Mouse (Mus musculus) midbrain, embryonic 15.5 days (tissue): ENCODE data around the gene Rnf180. TPM values are rescaled to one million over a fixed set of nuclear protein-coding genes. Genes with fewer than 3 reads are reported as not detected.
A peak's percentile ranks its signal among the peaks of the same experiment; 100 is the strongest.

Experiments
- ATAC-seq: fragments of 200-750 bp; cut with Nextera tagmentation; replicated peaks from 2 replicates; pipeline ENCODE4 v1.8.0; 2017; ENCODE audit warnings: moderate TSS enrichment
- H3K27ac ChIP-seq: fragments of 300-500 bp; sonication (generic); 2 replicates; pipeline ENCODE4 v1.5.1; 2015; ENCODE audit warnings: mild to moderate bottlenecking, inconsistent platforms
- H3K27me3 ChIP-seq: fragments of 300-500 bp; sonication (generic); replicated peaks from 2 replicates; pipeline ENCODE4 v1.6.1; 2015; ENCODE audit warnings: inconsistent platforms
- H3K36me3 ChIP-seq: fragments of 300-500 bp; sonication (generic); replicated peaks from 2 replicates; pipeline ENCODE4 v1.6.1; 2015; ENCODE audit warnings: inconsistent platforms
- H3K4me1 ChIP-seq: fragments of 300-500 bp; sonication (generic); 2 replicates; pipeline ENCODE4 v1.6.1; 2015; ENCODE audit warnings: inconsistent platforms
- H3K4me2 ChIP-seq: fragments of 300-500 bp; sonication (generic); 2 replicates; pipeline ENCODE4 v1.6.1; 2015; ENCODE audit warnings: inconsistent platforms, mild to moderate bottlenecking, moderate library complexity
- H3K4me3 ChIP-seq: fragments of 300-500 bp; sonication (generic); 2 replicates; pipeline ENCODE4 v1.5.1; 2015; ENCODE audit warnings: mild to moderate bottlenecking, inconsistent platforms
- H3K9ac ChIP-seq: fragments of 300-500 bp; sonication (generic); 2 replicates; pipeline ENCODE4 v1.6.1; 2015; ENCODE audit warnings: mild to moderate bottlenecking, inconsistent platforms
- H3K9me3 ChIP-seq: fragments of 300-500 bp; sonication (generic); 2 replicates; pipeline ENCODE4 v1.6.1; 2016; ENCODE audit warnings: inconsistent platforms
- WGBS: fragments of 180-500 bp; shearing (Covaris S2); methylation state at CpG from one replicate; pipeline ENCODE4 v1.1.7; 2015; ENCODE audit warnings: mixed read lengths; 5-methylcytosine and 5-hydroxymethylcytosine counted together
- polyA plus RNA-seq: library from polyadenylated mRNA; unstranded; fragments of >200 nt; fragmentation: Nextera tagmentation; extraction: Ambion mirVana; gene quantifications from 2 replicates; pipeline ENCODE4 v1.2.1, GENCODE M21; 2015

Gene Rnf180
- polyA plus RNA-seq, 1 experiment from 2014 or later = 34.3 TPM

DNA sequence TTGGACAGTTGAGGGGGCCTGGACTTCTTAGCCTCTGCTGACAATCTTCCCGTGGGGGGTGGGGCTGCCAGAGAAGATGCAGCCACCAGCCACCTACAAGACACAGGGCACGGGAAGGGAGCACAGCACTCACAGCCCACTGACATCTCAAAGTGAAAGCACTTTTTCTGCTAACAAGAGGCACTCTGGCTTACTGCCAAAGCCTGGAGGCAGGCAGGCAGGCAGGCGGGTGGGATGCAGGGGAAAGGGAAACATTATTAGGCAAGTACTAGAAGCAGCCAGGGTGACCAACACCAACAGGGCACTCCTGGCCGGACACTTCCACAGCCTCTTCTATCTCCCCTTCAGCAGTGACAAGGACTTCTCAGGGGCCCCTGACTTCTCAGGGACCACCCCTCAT is 2.8 kb downstream of the Rnf180 start:
- H3K4me1 ChIP-seq = peaks cover 27% of the 10 kb centered on the region
- H3K4me3 ChIP-seq = no peak overlapping the region
- ATAC-seq = peak; percentile 28
- H3K27ac ChIP-seq = peak overlapping the region; percentile 63
- no peaks in the 10 kb centered on the region for H3K27me3 ChIP-seq
- H3K9me3 ChIP-seq = no peaks in the 10 kb centered on the region
- no peak overlapping the region for H3K9ac ChIP-seq
- WGBS = 24% methylated on average over 4 of the region's 4 CpGs
- H3K36me3 ChIP-seq = no peaks in the 10 kb centered on the region
- H3K4me2 ChIP-seq = peak overlapping the region; percentile 79

DNA sequence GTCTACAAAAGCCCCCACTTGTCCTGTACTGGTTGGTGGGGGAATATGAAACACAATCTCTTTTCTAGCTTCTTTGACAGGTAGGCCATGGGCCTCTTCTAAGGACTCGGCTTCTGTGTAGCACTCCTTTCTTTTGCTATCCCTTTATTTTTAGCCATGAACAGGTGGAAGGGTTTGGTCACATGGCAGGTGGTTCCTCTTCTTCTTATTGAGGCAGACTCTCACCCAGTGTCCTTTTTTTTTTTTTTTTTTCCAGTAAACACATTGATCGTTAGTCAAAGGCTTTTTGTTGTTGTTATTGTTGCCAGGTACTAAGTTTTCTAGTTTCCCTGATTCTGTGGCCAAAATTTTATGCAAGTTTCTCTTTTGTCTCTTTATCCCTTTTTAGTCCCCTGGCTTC is 4.0 kb downstream of the Rnf180 start:
- Histone ChIP-seq H3K4me1 (peaks cover 27% of the 10 kb centered on the region), H3K4me3 (no peak overlapping the region), H3K9me3 (no peaks in the 10 kb centered on the region), H3K9ac (no peak overlapping the region), H3K27ac (no peak overlapping the region), H3K4me2 (no peak overlapping the region), H3K36me3 (no peaks in the 10 kb centered on the region), H3K27me3 (no peaks in the 10 kb centered on the region)
- WGBS = 85% methylated on average over 2 of the region's 2 CpGs
- ATAC-seq = no peak

DNA sequence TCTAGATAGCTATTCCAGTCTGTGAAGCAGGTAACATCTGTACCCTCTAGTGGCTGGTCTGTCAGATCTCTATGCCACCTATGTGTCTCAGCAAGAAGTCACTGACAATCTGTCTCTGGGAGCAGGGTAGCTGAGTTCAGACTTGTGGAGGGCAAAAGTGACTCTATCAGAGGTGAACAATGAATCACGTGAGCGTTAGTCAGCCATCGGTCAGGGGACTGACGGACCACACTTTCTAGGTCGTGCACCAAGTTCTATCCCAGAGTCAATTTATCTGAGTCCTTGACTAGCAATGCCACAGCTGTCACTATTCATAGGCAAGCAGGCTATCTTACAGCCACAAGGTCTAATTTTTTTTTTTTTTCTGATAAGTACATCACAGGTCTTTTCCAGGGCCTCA is 4.6 kb downstream of the Rnf180 start:
- no peak overlapping the region for H3K4me2 ChIP-seq
- H3K27me3 ChIP-seq = no peaks in the 10 kb centered on the region
- no peaks in the 10 kb centered on the region for H3K9me3 ChIP-seq
- H3K36me3 ChIP-seq = no peaks in the 10 kb centered on the region
- H3K4me1 ChIP-seq = peaks cover 27% of the 10 kb centered on the region
- no peak overlapping the region for H3K4me3 ChIP-seq
- no peak overlapping the region for H3K27ac ChIP-seq
- no peak for ATAC-seq
- no peak overlapping the region for H3K9ac ChIP-seq
- 90% methylated on average over 5 of the region's 5 CpGs for WGBS

DNA sequence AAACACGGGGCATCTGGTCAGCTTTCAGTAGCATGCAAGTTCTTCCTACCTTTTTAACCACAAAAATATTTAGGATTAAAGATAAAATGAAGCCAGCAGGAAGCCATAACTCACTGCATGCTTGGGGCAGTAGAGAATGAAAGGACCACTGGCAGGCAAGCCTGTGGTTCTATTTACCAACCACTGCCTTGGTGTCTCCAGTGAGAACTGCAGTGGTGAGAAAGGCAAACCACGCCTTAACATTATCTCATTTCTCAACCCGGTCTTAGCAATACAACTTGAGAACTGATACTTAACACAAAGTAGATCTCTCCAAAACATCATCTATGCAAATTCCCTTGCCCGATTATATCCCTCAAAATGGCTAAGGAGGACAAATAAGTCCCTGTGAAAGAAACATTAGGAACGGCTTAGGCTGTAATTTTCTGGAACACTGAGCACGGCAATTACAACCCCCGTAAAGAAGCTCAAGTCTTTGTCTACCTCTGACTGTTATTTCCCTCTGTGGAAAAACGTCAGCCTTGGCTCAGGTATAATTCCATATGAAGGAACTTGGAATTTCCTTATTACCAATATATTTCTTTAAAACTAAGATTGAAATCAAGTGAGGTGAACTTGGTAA is 15.1 kb downstream of the Rnf180 start:
- Histone ChIP-seq H3K27ac (no peak overlapping the region), H3K4me3 (no peak overlapping the region), H3K4me1 (no peaks in the 10 kb centered on the region), H3K9me3 (no peaks in the 10 kb centered on the region), H3K9ac (no peak overlapping the region), H3K27me3 (no peaks in the 10 kb centered on the region), H3K36me3 (no peaks in the 10 kb centered on the region), H3K4me2 (no peak overlapping the region)
- WGBS = 34% methylated on average over 8 of the region's 8 CpGs
- no peak for ATAC-seq

DNA sequence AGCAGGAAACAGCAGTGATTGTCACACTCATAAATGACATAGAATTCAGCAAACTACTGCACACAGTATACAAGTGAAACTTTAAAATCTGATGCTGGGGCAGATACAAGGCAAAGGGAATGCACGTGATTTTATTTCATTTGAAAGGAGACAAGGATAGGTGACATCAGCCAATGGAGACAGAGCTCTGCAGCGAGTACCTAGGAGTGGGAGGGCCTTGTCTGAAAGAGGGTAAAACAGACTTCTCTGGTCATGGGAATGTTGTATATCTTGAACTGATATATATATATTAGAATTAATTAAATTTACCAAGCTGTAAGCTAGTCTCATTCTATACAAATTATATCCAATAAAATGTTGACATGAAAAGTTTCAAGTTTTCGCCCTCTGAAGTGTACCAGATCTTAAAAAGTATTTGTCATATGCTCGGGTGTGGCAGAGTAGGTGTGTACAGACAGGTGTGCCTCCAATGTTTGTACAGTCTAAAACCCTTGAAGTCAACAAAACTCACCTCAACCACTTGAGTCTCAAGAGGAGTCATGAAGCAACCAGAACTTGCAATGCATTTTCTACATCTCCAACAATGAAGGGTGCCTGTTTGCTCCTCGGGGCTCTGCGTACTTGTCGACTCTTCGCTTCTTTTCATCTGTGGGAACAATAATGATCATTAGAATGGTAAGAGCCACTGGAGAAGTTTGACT is 24.1 kb downstream of the Rnf180 start:
- H3K4me3 ChIP-seq = no peak overlapping the region
- H3K9me3 ChIP-seq = peaks cover 11% of the 10 kb centered on the region
- H3K9ac ChIP-seq = no peak overlapping the region
- no peak overlapping the region for H3K4me2 ChIP-seq
- no peaks in the 10 kb centered on the region for H3K4me1 ChIP-seq
- H3K27me3 ChIP-seq = no peaks in the 10 kb centered on the region
- H3K36me3 ChIP-seq = peaks cover 9% of the 10 kb centered on the region; the same call in 1 of the 2 replicates
- no peak overlapping the region for H3K27ac ChIP-seq
- no peak for ATAC-seq
- 92% methylated on average over 8 of the region's 8 CpGs for WGBS

DNA sequence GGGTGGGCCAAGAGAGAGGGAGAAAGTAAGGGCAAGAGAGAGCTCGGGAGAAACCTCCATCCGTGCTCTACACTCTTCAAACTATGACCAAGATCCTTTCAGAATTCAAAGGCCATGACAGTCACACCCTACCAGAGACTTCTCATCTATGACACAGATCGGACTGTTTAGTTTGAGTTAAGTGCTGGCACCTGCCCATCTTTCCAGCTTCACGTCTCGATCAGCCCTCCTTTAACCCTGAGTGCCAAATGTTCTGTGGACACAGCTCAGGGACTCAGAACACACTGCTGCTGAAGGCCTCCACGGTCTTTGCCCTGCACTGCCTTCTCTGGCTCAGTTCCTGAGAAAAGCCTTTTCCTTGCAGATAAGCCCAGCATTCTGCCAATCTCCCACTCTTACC is 27.2 kb downstream of the Rnf180 start:
- Histone ChIP-seq H3K4me3 (no peak overlapping the region), H3K9me3 (peaks cover 3% of the 10 kb centered on the region; the same call in 1 of the 2 replicates), H3K36me3 (peaks cover 2% of the 10 kb centered on the region; the same call in 1 of the 2 replicates), H3K9ac (no peak overlapping the region), H3K4me1 (no peaks in the 10 kb centered on the region), H3K27me3 (no peaks in the 10 kb centered on the region), H3K4me2 (no peak overlapping the region), H3K27ac (no peak overlapping the region)
- WGBS = 72% methylated on average over 6 of the region's 6 CpGs
- ATAC-seq = no peak

DNA sequence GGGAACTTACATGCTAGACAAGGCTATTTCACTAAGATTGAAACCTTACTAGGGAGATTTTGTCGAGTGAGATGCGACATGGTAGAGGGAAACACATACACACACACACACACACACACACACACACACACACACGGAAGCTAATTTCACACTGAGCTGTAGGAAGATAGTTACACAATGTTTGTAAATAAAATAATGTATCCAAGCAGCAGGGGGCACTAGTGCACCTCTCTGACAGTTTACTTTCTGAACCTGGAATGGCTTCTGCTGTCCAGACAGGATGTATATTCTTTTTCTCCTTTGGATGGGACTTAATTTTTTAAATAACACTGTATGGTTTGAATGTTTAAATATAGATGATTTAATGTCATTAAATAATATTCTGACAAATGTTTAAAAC is 27.9 kb downstream of the Rnf180 start:
- ATAC-seq = 0 out of 2 replicates have a peak, but pooled peaks have one; percentile 58
- Histone ChIP-seq H3K27ac (no peak overlapping the region), H3K27me3 (no peaks in the 10 kb centered on the region), H3K36me3 (no peaks in the 10 kb centered on the region), H3K9ac (no peak overlapping the region), H3K4me3 (no peak overlapping the region), H3K9me3 (no peaks in the 10 kb centered on the region), H3K4me2 (no peak overlapping the region), H3K4me1 (no peaks in the 10 kb centered on the region)
- WGBS = 63% methylated on average over 3 of the region's 3 CpGs

DNA sequence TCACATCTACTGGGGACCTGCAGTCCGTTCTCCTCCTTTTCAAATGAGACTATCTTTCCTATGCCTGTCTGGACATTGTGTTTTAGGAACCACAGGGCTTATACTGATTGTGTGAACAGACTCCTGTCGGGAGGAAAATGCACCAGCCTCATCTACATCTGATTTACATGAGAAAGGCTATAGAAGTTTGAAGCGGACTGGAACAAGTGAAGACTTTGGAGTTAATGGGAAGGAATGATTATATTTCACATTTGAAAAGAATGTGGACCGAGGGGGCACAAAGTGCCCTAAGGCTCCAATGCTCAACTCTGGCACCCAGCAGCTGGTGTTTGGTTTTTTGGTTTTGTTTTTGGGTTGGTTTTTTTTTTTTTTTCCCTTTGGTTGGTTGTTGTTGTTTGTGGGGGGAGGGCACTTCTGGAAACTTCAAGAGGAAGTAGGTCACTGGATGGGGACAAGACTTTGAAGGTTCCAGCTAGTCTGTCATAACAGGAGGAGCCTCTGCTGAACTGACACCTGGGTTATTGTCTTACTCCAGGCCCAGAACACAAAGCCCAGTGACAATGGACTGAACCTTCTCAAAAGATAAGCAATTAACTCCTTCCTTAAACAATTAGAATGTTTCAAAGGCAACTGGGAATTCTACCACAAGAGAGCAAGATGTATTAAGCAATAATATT is 37.7 kb downstream of the Rnf180 start:
- Histone ChIP-seq H3K9ac (no peak overlapping the region), H3K4me1 (no peaks in the 10 kb centered on the region), H3K36me3 (no peaks in the 10 kb centered on the region), H3K4me3 (no peak overlapping the region), H3K4me2 (no peak overlapping the region), H3K27me3 (no peaks in the 10 kb centered on the region), H3K27ac (no peak overlapping the region), H3K9me3 (no peaks in the 10 kb centered on the region)
- ATAC-seq = no peak
- 13% methylated on average over 4 of the region's 4 CpGs for WGBS

DNA sequence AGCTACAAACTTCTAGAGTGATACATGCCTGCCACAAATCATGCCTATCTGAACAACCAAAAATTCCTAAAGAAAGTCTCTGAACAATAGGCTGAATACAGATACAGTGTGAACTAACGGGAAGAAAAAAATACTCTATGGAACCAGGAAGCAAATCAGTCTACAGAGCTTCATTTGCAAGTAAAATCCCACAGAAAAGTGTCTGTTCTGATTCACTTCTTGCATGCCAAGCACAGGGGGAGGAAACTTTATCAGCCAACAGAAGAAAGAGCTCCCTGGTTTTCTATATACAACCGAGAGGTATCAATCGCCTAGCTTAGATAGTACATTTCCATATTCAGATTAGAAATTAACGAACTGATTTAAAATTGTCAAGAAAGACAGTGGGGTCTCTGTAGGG is 43.8 kb downstream of the Rnf180 start:
- no peaks in the 10 kb centered on the region for H3K9me3 ChIP-seq
- H3K27me3 ChIP-seq = no peaks in the 10 kb centered on the region
- 27% methylated on average over 4 of the region's 4 CpGs for WGBS
- H3K36me3 ChIP-seq = no peaks in the 10 kb centered on the region
- ATAC-seq = peak; percentile 27; the same call in 1 of the 2 replicates
- peaks cover 14% of the 10 kb centered on the region for H3K4me1 ChIP-seq
- H3K9ac ChIP-seq = no peak overlapping the region
- H3K27ac ChIP-seq = peak overlapping the region; percentile 65
- H3K4me3 ChIP-seq = no peak overlapping the region
- peak overlapping the region; percentile 35; the same call in 1 of the 2 replicates for H3K4me2 ChIP-seq

DNA sequence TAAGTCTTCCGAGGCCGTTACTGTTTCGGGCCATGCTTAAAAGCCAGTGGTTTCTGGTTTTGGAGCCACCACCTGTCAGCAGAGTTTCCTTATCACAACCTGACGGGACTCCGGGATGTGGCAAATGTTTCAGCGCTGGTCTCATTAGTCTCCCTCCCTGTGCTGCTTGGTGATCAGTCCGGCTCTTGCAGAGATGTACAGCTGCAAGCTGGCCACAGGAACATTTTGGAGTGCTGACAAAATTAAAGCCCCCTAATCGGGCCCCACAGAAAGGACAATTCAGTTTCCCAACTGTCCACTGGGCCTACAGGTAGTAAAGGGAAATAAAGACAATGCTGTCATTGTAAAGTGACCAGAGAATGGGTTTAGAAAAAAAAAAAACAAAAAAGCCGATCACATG is 44.4 kb downstream of the Rnf180 start:
- H3K36me3 ChIP-seq = no peaks in the 10 kb centered on the region
- H3K4me1 ChIP-seq = peaks cover 14% of the 10 kb centered on the region
- ATAC-seq = peak; percentile 66
- H3K9ac ChIP-seq = no peak overlapping the region
- H3K4me2 ChIP-seq = peak overlapping the region; percentile 35
- H3K27me3 ChIP-seq = no peaks in the 10 kb centered on the region
- H3K4me3 ChIP-seq = no peak overlapping the region
- 37% methylated on average over 9 of the region's 9 CpGs for WGBS
- H3K9me3 ChIP-seq = no peaks in the 10 kb centered on the region
- peak overlapping the region; percentile 65 for H3K27ac ChIP-seq

DNA sequence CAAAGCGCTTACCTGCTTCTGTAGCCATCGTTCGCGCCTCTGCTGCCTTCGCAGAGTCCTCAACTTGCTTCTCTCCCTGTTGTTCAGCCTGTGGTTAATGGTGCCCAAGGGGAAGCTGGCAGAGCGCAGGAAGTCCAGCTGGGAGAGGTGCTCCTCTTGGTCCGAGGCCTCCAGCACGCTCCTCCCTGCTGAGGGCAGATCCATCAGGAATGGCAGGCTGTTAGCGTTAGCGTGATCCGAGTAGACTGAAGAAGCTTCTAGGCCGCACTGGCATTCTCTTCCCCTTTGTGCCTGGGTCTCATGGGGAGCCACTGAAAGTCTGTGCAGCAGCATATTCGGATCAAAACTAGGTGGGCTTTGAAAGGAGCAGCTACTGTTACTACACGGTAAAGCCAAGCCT is 45.0 kb downstream of the Rnf180 start:
- H3K9ac ChIP-seq = peak overlapping the region; percentile 14; the same call in 1 of the 2 replicates
- no peaks in the 10 kb centered on the region for H3K36me3 ChIP-seq
- peak overlapping the region; percentile 65 for H3K27ac ChIP-seq
- H3K9me3 ChIP-seq = no peaks in the 10 kb centered on the region
- H3K27me3 ChIP-seq = no peaks in the 10 kb centered on the region
- 76% methylated on average over 14 of the region's 14 CpGs for WGBS
- H3K4me2 ChIP-seq = peak overlapping the region; percentile 35
- H3K4me3 ChIP-seq = 0 out of 2 replicates have a peak overlapping the region, but pooled peaks have one; percentile 3
- peaks cover 14% of the 10 kb centered on the region for H3K4me1 ChIP-seq
- peak; percentile 34 for ATAC-seq

DNA sequence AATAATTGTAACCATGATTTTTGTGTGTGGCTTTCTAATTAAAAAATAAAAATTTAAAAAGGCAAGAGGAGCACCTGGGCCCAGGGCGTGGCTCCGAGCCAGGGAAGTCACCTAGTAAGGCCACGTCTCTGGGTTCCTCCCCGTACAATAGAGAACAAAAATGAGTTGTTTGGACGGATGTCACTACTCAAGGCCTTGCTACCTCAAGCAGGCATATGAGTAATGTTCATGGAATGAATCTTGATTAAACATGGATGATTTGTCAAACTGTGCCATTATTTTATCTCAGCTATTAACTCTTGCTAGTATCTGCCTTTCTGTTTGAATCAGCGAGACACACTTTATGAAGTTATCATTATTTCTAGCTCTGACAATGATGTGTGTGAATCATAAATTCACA is 46.9 kb downstream of the Rnf180 start:
- Histone ChIP-seq H3K4me2 (peak overlapping the region; percentile 14; the same call in 1 of the 2 replicates), H3K9me3 (no peaks in the 10 kb centered on the region), H3K27me3 (no peaks in the 10 kb centered on the region), H3K27ac (no peak overlapping the region), H3K9ac (no peak overlapping the region), H3K4me3 (no peak overlapping the region), H3K4me1 (peaks cover 14% of the 10 kb centered on the region), H3K36me3 (no peaks in the 10 kb centered on the region)
- 83% methylated on average over 6 of the region's 6 CpGs for WGBS
- ATAC-seq = no peak
